Mouse (Mus musculus) lung, adult 2 months (tissue): Measurements from ENCODE around the gene Zdhhc21.

Experiments
- CTCF ChIP-seq: fragments of 200-500 bp; IDR thresholded peaks from 2 replicates; pipeline ENCODE4 v1.5.1; 2011; ENCODE audit warnings: mild to moderate bottlenecking, low read length, control low read depth; ENCODE audit not compliant: insufficient read depth
- POLR2A ChIP-seq: fragments of 200-500 bp; IDR thresholded peaks from 2 replicates; pipeline ENCODE4 v1.6.1; 2011; ENCODE audit warnings: low read depth, mild to moderate bottlenecking, control low read depth, low read length, borderline replicate concordance; ENCODE audit errors: extremely low read depth

DNA sequence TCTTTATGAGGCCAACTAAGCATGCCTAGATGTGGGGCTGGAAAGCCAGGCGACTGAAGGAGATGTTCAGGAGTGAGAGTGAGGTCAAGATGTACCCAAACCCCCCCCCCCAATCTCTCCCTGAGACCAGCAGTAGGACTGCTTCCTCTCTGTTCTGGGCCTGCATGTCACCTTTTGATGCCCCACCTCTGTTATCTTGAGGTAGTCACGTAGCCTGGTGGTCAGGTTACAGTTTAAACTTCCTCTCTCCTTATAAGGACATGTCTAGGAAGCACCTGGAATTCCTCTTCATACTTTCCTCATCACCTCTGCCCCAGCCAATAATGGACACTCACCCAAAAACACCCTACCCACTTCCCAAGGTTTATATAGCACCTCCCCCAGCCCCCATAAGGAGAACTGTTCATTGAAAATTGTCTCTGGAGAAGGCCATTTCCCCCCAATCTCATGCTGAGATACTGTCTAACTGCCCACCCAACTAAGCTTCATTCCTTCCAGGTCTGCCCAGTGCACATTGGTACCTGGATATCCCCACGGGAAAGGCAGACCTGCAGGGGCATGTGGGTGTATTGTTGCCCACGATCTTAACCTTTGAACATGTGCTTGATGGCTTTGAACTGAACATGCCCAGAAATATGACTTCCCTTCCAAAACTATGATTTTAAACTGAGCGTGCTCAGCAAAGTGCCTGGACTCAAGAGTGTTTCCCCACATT lies 8.1 kb upstream of the Zdhhc21 start:
- TF ChIP-seq CTCF (no peak), POLR2A (no peak)
